Mouse (Mus musculus) heart, postnatal 14 days (tissue): ENCODE results near the gene Hdac10. TPM values are rescaled to one million over a fixed set of nuclear protein-coding genes. Genes with fewer than 3 reads are reported as not detected.

ENCODE experiments used
- DNase-seq, 2 experiments: peaks; one replicate each; pipeline ENCODE4 v3.0.0; 2021 to 2022
- intact Hi-C: fragments of 180-260 bp; cut with DNase I; formaldehyde crosslinking; loops from one replicate; pipeline ENCODE4 v1.15.1; 2025
- microRNA-seq, 2 experiments: library from miRNA; unstranded; fragments of <30 nt; microRNA quantifications; one replicate each; pipeline ENCODE4 v1.2.0; 2021 to 2022
- total RNA-seq, 2 experiments: library from RNA; stranded (reverse); gene quantifications; 2 replicates each; pipeline ENCODE4 v1.2.3; 2021

Hdac10 gene
- total RNA-seq, 2 experiments from 2014 or later, result 7.2 to 8.4 TPM

- intact Hi-C loops, result no loop called here
- DNase-seq, result no peak
Measured at GRCm38 (mm10) chr15:89084826-89085225, 43.7 kb downstream of the Hdac10 start.

- intact Hi-C loops, result no loop called here
- no peak for DNase-seq
Measured at GRCm38 (mm10) chr15:89083906-89084305, 44.6 kb downstream of the Hdac10 start.

DNA sequence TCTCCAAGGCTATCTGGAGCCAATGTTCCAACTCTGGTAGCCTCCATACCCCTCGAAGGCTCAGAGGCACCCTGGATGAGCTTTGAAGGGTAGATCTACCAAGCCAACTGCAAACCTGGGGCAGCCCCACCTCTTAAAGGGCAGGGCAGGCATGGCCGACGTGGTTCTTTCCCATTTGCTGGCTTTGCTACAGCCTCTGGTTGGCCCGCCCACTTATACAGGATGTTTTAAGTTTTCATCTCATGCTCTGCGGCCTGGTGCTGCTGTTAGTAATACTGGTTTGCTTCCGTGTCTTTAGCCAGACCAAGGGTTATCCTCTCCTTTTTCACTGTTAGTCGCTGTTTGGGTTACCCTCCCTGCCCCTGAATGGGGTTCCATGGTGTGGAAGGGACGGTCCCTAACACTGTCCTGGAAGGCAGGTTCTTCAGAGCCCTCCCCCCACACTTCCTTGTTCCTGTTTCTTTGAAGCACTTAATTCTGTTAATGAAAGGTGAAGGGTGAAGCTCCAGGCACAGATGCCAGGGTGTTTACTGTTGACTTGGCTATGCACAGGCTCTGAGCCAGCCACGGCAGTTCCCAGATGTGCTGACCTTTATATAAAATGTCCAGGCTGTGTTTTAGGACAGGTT is 50.2 kb downstream of the Hdac10 start:
- peak in 1 of 2 experiments; percentile 39 for DNase-seq
- intact Hi-C loops, result loop anchor here (10.0 kb wide), 1 partner anchor 254 kb away; no protein-coding TSS in a partner anchor

DNA sequence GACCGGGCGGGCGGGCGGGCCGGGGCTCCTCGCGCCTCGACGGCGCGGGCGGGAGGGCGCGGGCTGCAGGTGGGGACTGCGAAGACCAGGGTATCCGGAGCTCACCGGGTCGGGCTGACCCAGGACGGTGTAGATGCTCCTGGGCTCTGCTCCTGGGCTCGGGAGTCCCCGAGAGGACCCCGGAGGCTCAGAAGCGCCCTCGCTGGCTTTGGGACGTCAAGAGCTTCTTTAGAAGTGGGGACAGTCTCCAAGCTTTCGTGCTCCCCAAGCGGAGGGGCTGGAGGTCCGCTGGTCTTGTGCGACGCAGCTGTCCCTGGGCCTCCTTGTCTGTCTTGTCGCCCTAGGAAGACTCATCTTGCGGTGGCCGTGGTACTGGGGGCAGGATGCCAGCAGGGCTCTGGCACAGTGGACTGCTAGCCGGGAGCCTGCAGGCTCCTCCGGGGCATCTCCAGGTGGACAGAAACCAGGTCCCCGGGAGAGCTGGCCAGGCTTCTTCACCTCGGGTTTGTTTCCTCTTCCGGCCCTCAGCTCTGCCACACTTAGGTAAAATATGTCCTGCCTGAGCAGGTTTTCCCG is 52.3 kb downstream of the Hdac10 start:
- peak; percentile 60 to 61 for DNase-seq
- intact Hi-C loops, result loop anchor here (10.0 kb wide), 1 partner anchor 251 kb away; no protein-coding TSS in a partner anchor

- peak; percentile 91 for DNase-seq
- intact Hi-C loops, result loop anchor here (10.0 kb wide), 1 partner anchor 251 kb away; no protein-coding TSS in a partner anchor
Measured at GRCm38 (mm10) chr15:89075478-89076147, 52.9 kb downstream of the Hdac10 start.

DNA sequence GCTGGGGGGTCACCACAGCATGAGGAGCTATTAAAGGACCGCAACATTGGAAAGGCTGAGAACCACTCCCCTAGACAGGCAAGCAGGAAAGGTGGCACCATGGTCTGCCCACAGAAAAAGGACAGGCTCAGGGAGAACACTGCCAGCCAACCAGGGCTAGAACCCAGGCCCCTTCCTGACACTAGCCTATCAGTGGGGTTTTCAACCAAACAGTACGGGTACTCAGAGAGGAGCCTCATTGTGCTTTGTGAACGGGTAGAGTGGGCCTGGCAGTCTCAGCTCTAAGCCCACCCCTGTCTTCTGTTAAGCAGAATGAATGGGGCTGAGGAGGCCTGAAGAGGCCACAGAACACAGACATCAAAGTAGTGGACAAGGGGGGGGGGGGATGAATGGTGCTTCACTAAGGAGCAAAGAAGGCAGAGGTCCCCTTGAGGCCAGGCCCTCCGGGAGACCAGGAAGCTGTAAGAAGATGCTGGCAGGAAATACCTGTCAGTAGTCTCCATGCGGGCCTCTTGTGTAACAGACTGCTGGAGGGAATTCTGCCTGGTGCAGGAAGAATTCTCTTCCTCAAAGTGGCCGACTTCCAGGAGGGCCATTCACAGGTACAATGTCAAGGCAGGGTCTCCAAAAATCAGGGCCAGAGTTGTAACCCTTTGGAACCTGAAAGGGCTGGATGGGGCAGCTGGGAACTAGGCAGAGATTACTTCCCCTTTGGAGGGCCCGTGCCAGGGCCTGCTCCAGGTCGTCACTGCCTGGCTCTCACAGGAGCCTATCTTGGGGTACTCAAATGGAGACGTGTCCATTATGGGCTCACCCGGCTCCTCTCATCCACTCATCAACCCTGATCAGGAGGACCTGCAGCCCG is 53.7 kb downstream of the Hdac10 start, which contains the start of gene Trabd:
Trabd (plus strand) TSS at position 512 of the 865 bp plus-strand sequence.
- no peak for DNase-seq

GRCm38 (mm10) chr15:89073993-89074603 is 54.4 kb downstream of the Hdac10 start:
- peak in 1 of 2 experiments; percentile 54 for DNase-seq
- intact Hi-C loops, result loop anchor here (10.0 kb wide), 1 partner anchor 249 kb away; no protein-coding TSS in a partner anchor

More for the DNA sequence above, 53.7 kb downstream of the Hdac10 start, which contains the start of gene Trabd:
- intact Hi-C loops, result loop anchor here (10.0 kb wide), 1 partner anchor 250 kb away; no protein-coding TSS in a partner anchor

Small RNA genes within 50 kb of the gene (microRNA-seq; reads per million reads assigned to microRNA genes)
- 0.27 to 1.2 reads per million in 2 experiments for gene Mir7118

Other genes with a start within 250 kb of the Hdac10 start
- not detected for gene Ttll8, start 174.3 kb downstream of the Hdac10 start, total RNA-seq
- not detected for gene Mlc1, start 149.7 kb downstream of the Hdac10 start, total RNA-seq
- 10 to 100 TPM; 72.2 to 81.8 TPM for gene Mov10l1, start 145.8 kb downstream of the Hdac10 start, total RNA-seq
- 1 to 10 TPM in 1 of 2 experiments, under 1 TPM in 1; 0.76 to 1.9 TPM for gene Panx2, start 69.0 kb downstream of the Hdac10 start, total RNA-seq
- 10 to 100 TPM; 36.7 to 43.7 TPM for gene Trabd, start 53.6 kb downstream of the Hdac10 start, total RNA-seq
- gene Selenoo, start 39.6 kb downstream of the Hdac10 start, total RNA-seq, result 10 to 100 TPM; 13.6 to 13.8 TPM
- gene Tubgcp6, start 5.6 kb downstream of the Hdac10 start, total RNA-seq, result 10 to 100 TPM; 12.0 to 12.7 TPM
- 10 to 100 TPM; 16.8 to 18.7 TPM for gene Mapk12, start 12.0 kb upstream of the Hdac10 start, total RNA-seq
- gene Mapk11, start 20.9 kb upstream of the Hdac10 start, total RNA-seq, result 1 to 10 TPM; 2.3 to 3.7 TPM
- gene Plxnb2, start 52.1 kb upstream of the Hdac10 start, total RNA-seq, result 100 to 1,000 TPM in 1 of 2 experiments, 10 to 100 TPM in 1; 98.2 to 101 TPM
- 10 to 100 TPM in 1 of 2 experiments, 1 to 10 TPM in 1; 9.7 to 10.1 TPM for gene Dennd6b, start 67.8 kb upstream of the Hdac10 start, total RNA-seq
- 10 to 100 TPM; 57.8 to 61.2 TPM for gene Ppp6r2, start 82.9 kb upstream of the Hdac10 start, total RNA-seq
- 10 to 100 TPM; 70.7 to 74.7 TPM for gene Sbf1, start 186.6 kb upstream of the Hdac10 start, total RNA-seq
- gene Adm2, start 194.0 kb upstream of the Hdac10 start, total RNA-seq, result not detected
- gene Miox, start 205.7 kb upstream of the Hdac10 start, total RNA-seq, result not detected
- gene Lmf2, start 227.0 kb upstream of the Hdac10 start, total RNA-seq, result 10 to 100 TPM; 33.1 to 38.3 TPM
- 10 to 100 TPM; 56.0 to 64.7 TPM for gene Ncaph2, start 227.0 kb upstream of the Hdac10 start, total RNA-seq
- gene Sco2, start 245.1 kb upstream of the Hdac10 start, total RNA-seq, result 10 to 100 TPM; 19.7 to 21.4 TPM
- gene Tymp, start 248.3 kb upstream of the Hdac10 start, total RNA-seq, result under 1 TPM; 0.20 to 0.74 TPM